Mouse (Mus musculus) small intestine, adult 2 months (tissue): ENCODE measurements around the gene Marf1. TPM values are rescaled to one million over a fixed set of nuclear protein-coding genes. Genes with fewer than 3 reads are reported as not detected.

Experiments used
- H3K27ac ChIP-seq: fragments of 200-500 bp; 2 replicates; pipeline ENCODE4 v1.5.1; 2012; ENCODE audit warnings: low read depth, low read length, control low read depth, inconsistent platforms; ENCODE audit not compliant: insufficient read depth
- H3K27me3 ChIP-seq: fragments of 200-500 bp; 2 replicates; pipeline ENCODE4 v1.6.1; 2012; ENCODE audit warnings: mild to moderate bottlenecking, moderate library complexity, low read length, inconsistent platforms; ENCODE audit not compliant: control insufficient read depth, insufficient read depth
- H3K36me3 ChIP-seq: fragments of 200-500 bp; 2 replicates; pipeline ENCODE4 v1.6.1; 2012; ENCODE audit warnings: mild to moderate bottlenecking, low read length, control low read depth, inconsistent platforms; ENCODE audit not compliant: control insufficient read depth, insufficient read depth
- H3K4me1 ChIP-seq: fragments of 200-500 bp; 2 replicates; pipeline ENCODE4 v1.6.1; 2012; ENCODE audit warnings: low read length, inconsistent platforms, mixed read lengths; ENCODE audit not compliant: control insufficient read depth, insufficient read depth, insufficient read length
- H3K4me3 ChIP-seq: fragments of 200-500 bp; 2 replicates; pipeline ENCODE4 v1.5.1; 2012; ENCODE audit warnings: low read depth, mild to moderate bottlenecking, control low read depth, inconsistent platforms, low read length, moderate library complexity
- CTCF ChIP-seq: fragments of 200-500 bp; IDR thresholded peaks from 2 replicates; pipeline ENCODE4 v1.5.1; 2012; ENCODE audit warnings: low read depth, mild to moderate bottlenecking, control low read depth, inconsistent platforms, low read length, moderate library complexity, mixed read lengths; ENCODE audit not compliant: insufficient replicate concordance, insufficient read length; ENCODE audit errors: extremely low read depth
- POLR2A ChIP-seq: fragments of 200-500 bp; IDR thresholded peaks from 2 replicates; pipeline ENCODE4 v1.6.1; 2012; ENCODE audit warnings: low read depth, mild to moderate bottlenecking, control low read depth, inconsistent platforms, low read length, moderate library complexity
- WGBS: fragments of 180-500 bp; shearing (Covaris S2); methylation state at CpG from one replicate; pipeline ENCODE4 v1.1.7; 2018; 5-methylcytosine and 5-hydroxymethylcytosine counted together
- polyA plus RNA-seq: library from polyadenylated mRNA; depleted of rRNA; stranded (reverse); fragments of >200 nt; gene quantifications from 2 replicates; pipeline ENCODE4 v1.2.3, GENCODE M21; 2012

The Marf1 gene
- polyA plus RNA-seq, 1 experiment, result 6.8 TPM

- H3K4me3 ChIP-seq, result no peak overlapping the region
- H3K36me3 ChIP-seq, result peaks cover 74% of the 10 kb centered on the region
- no peaks in the 10 kb centered on the region for H3K4me1 ChIP-seq
- TF ChIP-seq CTCF (no peak), POLR2A (no peak)
- no peaks in the 10 kb centered on the region for H3K27me3 ChIP-seq
- no peak overlapping the region for H3K27ac ChIP-seq
These were observed 24.0 kb downstream of the Marf1 start for GRCm38 (mm10) chr16:14139106-14139505.

- Histone ChIP-seq H3K27me3 (no peaks in the 10 kb centered on the region), H3K27ac (no peak overlapping the region), H3K4me1 (no peaks in the 10 kb centered on the region), H3K4me3 (no peak overlapping the region), H3K36me3 (peaks cover 70% of the 10 kb centered on the region)
- TF ChIP-seq POLR2A (no peak), CTCF (no peak)
- 23% methylated on average over 1 of the region's 1 CpGs for WGBS
These were observed 25.1 kb downstream of the Marf1 start for GRCm38 (mm10) chr16:14137976-14138561.

DNA sequence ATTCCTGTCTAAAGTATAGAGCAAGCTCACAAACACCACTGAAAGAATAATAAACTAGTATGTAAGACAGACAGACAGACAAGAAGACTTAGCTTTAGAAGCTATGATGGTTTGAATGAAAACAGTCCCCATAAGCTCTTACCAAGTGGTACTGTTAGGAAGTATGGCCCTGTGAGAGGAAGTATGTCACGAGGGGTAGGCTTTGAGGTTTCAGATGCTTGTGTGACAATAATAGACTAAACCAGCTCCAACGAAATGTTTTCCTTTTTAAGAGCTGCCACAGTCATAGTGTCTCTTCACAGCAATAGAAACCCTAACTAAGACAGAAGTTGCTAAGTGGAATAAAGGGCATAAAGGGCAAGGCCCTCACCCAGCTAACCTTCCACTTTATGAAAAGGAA, 28.1 kb downstream of the Marf1 start:
- no peak overlapping the region for H3K4me3 ChIP-seq
- 90% methylated on average over 2 of the region's 2 CpGs for WGBS
- no peaks in the 10 kb centered on the region for H3K27me3 ChIP-seq
- H3K27ac ChIP-seq, result no peak overlapping the region; the same call in 1 of the 2 replicates
- no peaks in the 10 kb centered on the region for H3K4me1 ChIP-seq
- H3K36me3 ChIP-seq, result peaks cover 68% of the 10 kb centered on the region
- TF ChIP-seq CTCF, result no peak
- no peak for TF ChIP-seq POLR2A

DNA sequence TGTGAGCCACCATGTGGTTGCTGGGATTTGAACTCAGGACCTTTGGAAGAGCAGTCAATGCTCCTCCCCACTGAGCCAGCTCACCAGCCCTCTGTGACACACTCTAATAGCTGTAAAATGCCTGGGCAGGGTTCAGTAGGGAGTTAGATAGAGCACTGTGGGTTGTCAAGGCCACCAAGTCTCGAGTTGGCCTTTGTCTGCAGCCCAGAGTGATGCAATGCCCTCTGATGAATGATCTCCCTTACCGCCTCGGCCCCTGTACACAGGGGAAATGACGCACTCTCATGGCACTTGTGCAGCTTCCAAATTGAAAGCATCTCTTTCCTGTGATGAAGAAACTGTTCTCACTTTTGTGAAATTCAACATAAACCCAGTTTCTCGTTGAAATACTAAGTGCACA, 31.3 kb downstream of the Marf1 start:
- H3K36me3 ChIP-seq, result peaks cover 71% of the 10 kb centered on the region
- H3K4me3 ChIP-seq, result no peak overlapping the region
- H3K27ac ChIP-seq, result no peak overlapping the region
- H3K4me1 ChIP-seq, result no peaks in the 10 kb centered on the region
- H3K27me3 ChIP-seq, result no peaks in the 10 kb centered on the region
- TF ChIP-seq POLR2A (no peak), CTCF (no peak)
- WGBS, result 68% methylated on average over 5 of the region's 5 CpGs

- H3K27me3 ChIP-seq, result no peaks in the 10 kb centered on the region
- WGBS, result 93% methylated on average over 3 of the region's 3 CpGs
- H3K4me3 ChIP-seq, result no peak overlapping the region
- no peak overlapping the region for H3K27ac ChIP-seq
- H3K36me3 ChIP-seq, result peaks cover 70% of the 10 kb centered on the region
- TF ChIP-seq CTCF, result no peak
- no peaks in the 10 kb centered on the region for H3K4me1 ChIP-seq
These were observed 31.8 kb downstream of the Marf1 start for GRCm38 (mm10) chr16:14131376-14131775.

DNA sequence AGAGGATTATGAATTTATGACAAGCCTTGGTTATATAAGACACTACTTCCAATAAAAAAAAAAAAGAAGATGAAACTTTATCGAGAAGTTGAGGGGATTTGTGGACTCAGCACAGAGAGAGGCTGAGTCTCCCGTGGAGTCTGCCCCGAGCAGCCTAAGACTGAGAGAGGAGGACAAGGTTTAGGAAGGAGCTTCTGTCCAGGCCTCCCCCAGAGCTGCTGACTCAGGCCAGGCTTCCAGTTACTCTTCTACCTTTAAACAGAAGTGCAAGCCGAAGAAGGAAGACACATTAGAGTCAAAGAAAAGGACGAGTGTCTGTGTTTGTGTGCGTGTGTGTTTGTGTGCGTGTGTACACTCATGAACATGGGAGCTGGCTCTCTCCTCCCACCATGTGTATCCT, 32.4 kb downstream of the Marf1 start:
- Histone ChIP-seq H3K27me3 (no peaks in the 10 kb centered on the region), H3K4me1 (no peaks in the 10 kb centered on the region), H3K4me3 (no peak overlapping the region), H3K36me3 (peaks cover 67% of the 10 kb centered on the region), H3K27ac (no peak overlapping the region)
- 90% methylated on average over 7 of the region's 7 CpGs for WGBS
- TF ChIP-seq POLR2A (no peak), CTCF (no peak)

- no peaks in the 10 kb centered on the region for H3K4me1 ChIP-seq
- H3K27ac ChIP-seq, result no peak overlapping the region
- peaks cover 68% of the 10 kb centered on the region for H3K36me3 ChIP-seq
- no peak overlapping the region for H3K4me3 ChIP-seq
- H3K27me3 ChIP-seq, result no peaks in the 10 kb centered on the region
- TF ChIP-seq POLR2A, result no peak
- no peak for TF ChIP-seq CTCF
These were observed 34.2 kb downstream of the Marf1 start for GRCm38 (mm10) chr16:14128977-14129376.
